Mouse (Mus musculus) heart, adult 18-20 months (tissue): ENCODE results near the gene Cmtm2a. TPM values are rescaled to one million over a fixed set of nuclear protein-coding genes. Genes with fewer than 3 reads are reported as not detected.
"Not testable (repeated sequence)": the region's sequence is repeated elsewhere in the genome, so short reads cannot be mapped to it uniquely, and the experiment has no call there.

Experiments
- DNase-seq, 2 experiments: peaks; one replicate each; pipeline ENCODE4 v3.0.0; 2021 to 2022; ENCODE audit warnings: mixed read lengths in 1 of 2
- total RNA-seq, 2 experiments: library from RNA; stranded (reverse); gene quantifications; 2 replicates each; pipeline ENCODE4 v1.2.3; 2021

Gene Cmtm2a
- total RNA-seq, 2 experiments from 2014 or later, result not detected

DNA sequence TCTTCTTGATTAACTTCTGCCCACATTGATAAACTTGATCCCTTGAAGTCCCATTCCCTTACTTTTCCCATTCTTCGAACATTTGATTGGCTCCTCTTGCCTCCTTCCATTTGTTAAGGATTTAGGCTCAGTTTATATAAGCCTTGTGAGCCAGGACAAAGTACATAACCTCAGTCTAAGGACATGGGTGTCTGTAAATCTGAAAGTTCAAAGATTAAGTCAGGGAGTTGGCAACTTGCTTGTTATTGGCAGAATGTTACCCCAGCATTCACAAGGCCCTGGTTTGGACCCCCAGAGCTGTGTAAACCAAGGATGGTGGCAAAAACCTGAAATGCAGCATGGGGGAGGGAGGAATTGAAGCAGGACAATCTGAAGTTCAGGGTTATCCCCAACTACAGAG, 1.4 kb upstream of the Cmtm2a start:
- no peak for DNase-seq

- DNase-seq, result no peak
Measured at GRCm38 (mm10) chr8:104268937-104269440, 24.0 kb downstream of the Cmtm2a start.

DNA sequence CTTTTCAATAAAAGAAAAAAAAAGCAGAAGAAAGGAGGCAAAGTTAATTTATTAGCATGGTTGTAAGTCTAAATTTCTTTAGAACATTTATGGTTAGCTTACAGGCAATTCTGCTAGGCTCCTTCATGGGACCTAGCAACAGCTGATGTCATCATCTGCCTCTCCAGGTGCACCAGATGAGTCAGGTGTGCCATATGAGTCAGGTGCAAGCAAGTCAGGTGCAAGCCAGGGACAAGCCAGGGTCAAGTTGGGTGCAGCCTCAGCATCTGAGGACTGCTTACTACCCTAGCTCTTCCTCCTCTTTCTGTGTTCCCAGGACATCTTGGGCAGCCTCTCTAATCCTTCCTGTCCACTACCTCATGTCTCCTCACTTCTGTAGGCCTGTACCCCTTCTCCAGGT, 24.6 kb downstream of the Cmtm2a start:
- DNase-seq, result no peak

- not testable (repeated sequence) for DNase-seq
Measured at GRCm38 (mm10) chr8:104264271-104264935, 28.6 kb downstream of the Cmtm2a start.

DNA sequence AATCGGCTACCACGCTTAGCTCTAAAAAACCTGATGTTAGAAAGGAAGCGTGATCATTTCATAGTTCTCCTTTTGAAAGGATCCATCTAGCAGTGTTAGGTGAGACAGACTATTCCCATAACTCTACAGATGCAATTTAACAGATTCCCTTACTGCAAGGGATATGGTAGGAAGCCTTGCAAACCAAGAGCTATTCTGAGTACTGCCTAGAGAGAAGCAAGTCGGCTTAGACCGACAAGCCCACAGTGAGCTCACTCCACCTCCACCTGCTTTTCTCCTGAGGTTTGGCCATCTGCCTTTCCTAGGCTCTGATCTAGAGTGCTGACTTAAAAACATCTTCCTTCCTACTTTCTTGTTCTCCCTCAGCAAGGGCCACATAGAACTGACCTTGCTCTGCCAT, 31.2 kb downstream of the Cmtm2a start:
- not testable (repeated sequence) for DNase-seq

GRCm38 (mm10) chr8:104253016-104253415, 40.0 kb downstream of the Cmtm2a start:
- no peak for DNase-seq

DNA sequence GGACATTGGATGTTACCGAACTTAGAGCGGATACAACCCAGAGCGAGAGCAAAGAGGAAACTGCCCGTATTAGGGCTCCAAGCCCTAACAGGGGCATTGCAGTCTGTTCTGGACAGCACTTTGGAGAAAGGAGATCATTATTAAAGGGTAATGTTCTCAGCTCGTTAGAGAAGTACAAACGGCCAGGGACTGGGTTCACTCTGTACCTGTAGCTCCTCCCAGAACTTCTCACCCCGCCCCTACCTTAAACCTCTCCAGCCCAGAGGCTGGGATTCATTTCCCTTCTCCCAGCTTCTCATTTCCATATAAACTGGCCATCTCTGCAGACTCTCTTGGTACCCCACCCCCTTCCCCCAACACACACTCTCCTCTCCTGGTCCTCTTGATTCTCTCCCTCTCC, 41.5 kb downstream of the Cmtm2a start:
- no peak for DNase-seq

DNA sequence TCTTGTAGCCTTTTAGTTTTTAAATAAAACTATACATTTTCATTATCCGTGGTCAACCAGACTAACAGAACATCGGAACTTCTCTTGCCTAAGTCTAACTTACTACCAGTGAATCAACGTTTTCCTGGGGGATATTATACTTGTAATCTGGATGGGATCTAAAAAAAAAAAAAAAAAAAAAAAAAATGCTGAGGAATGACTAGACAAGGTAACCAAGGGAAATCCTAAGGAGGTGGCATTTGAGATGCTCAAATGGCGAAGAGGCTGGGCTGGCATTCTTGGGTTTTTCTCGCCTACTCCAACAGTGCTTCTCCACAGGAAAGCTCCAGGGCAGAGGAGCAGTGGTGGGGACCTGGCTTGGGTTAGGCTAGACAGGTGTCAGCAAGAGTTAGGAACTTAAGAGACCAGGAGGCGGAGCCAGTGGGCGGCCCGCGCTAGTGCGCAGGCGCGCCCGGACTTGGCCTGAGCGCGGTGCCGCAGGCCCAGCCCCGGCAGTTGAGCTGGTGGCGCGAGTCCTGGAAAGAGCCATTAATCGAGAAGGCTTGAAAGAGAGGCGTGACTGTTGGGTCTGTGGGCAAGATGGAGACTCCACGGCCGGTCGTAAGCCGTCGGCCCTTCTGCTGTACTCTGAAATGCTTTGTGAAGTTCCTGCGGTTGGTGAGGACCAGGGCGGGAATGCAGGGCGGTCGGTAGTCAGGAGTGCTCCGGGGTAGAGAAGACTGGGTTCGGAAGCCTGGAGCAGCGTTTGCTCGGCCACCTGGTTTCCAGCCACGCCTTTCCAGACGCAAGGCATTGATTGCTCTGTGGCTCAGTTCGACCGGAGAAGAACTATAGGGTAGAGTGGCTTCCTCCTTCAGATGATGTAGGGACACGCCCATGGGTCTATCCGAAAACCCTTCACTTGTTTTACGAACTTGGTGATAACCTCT, 42.3 kb downstream of the Cmtm2a start, which contains the start of gene Cklf:
Gene Cklf (plus strand): TSS at position 423 of the 929 bp plus-strand sequence.
- DNase-seq, result peak; percentile 90 to 92

- DNase-seq, result no peak
Measured at GRCm38 (mm10) chr8:104249442-104249996, 43.5 kb downstream of the Cmtm2a start.

DNA sequence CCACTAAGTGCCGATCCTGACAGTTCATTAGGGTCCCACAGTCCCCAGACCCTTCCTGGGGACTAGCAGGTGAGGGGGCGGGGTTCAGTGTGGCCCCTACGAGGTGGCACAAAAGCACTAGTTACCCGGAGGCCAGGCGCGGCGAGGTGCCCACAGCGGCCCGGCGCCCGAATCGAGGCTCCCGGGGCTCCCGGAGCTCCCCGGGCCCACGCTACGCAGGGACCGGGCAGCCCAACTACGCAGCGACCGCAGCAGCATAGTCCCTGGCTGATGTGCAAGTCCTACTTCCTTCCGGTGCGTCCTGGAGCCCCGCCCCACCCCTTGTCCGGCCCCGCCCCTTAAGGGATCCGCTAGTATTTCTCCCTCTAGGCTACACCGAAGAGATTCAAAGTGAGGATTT, 44.7 kb downstream of the Cmtm2a start, which contains the start of gene Tk2:
Gene Tk2 (minus strand): TSS at position 283 of the 400 bp plus-strand sequence.
- DNase-seq, result peak; percentile 82 to 86

DNA sequence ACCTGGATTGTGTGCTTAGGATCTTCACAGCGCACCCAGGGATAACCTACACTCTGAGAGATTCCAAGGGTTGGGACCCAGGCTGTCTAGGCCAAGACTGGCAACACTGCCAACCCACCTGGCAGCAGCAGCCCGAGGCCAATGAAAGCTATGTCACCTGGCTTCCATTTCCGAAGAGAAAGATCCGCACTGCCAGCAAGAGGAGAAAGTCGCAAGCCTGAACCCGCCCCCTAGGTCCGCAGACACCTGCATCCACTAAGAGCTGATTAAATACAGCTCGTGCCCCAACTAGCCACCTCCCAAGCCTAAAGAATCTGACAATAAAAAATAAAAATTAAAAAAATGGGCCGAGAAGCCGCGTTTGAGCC, 45.1 kb downstream of the Cmtm2a start:
- DNase-seq, result peak; percentile 7 to 35

DNA sequence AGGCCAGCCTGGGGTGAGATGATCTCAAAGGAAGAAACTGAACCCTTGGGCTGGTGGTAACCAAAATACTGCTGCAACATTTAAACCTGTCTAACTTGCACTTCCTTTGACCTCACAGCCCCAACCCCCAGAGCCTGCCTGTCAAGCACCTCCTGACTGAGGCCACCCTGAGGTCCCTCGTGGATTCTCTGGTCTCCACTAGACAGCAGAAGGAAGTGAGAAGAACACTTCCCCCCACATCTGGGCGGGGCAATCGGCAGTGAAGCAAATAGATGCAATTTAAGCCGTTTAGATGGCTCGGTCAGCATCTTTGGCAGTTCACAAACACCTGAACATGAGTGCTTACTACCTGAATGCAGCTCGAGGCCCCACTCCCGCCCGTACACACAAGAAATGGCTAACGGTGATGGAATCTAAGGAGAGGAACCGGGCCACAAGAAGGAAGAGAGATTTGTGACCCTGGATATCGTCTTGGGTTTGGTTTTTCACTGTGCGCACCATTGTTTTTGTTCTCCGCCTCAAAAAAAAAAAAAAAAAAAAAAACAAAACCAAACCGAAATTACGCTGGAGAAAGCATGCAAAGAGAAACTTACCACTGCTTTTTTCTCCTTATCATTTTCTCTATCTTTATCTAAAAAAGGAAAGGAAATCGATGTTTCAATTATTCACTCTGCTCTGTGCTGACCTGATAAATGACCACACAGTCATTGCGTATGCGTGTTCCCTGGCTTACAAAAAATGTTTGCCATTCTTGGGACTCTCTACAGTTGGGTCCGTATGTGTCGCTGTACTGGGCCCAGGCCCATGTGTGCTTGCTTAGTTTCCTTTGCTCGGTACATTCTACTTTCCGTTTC, 45.7 kb downstream of the Cmtm2a start:
- DNase-seq, result peak; percentile 51 to 73

DNA sequence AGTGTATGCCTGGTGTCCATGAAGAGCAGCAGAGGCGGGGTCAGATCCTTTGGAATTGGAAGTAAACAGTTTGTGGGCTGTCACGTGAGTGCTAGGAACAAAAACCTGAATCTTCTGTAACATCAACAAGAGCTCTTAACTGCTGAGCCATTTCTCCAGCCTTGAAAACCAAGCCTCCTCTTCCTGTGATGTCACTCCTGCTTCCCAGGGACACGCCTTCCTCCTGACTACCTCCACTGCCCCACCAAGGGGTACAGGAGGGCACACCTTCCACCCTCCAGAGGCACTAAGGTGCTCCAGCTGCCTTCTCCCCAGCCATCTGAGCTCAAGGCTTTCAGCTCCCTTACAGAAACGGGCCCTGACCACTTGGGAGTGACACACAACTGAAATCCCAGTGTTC, 46.4 kb downstream of the Cmtm2a start:
- DNase-seq, result no peak

DNA sequence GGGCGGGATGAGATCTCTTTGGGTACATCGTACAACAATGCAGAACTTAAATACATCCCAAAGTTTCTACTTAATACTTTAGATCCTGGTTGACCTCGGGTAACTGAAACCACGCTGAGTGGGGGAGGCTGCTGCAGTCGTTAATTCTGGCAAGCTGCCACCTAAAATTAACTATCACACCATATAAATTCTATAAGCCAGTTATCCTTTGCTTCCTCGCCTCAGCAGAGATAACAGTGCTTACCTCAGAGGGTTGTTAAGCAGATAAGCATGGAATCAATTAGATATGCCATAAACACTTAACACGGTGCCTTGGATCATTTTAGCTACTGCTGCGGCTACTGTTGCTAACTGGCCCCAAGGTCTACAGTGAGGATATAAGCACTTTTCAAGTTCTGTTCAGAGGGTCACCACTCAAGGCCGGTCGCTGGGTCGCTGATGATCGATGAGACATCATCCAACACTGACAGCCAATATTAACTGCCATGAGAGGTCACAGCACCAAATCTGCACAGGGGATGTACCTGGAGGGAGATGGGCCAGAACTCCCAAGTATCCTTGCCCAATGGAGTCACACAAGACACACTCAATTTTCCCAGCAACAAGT, 50.8 kb downstream of the Cmtm2a start:
- DNase-seq, result no peak

DNA sequence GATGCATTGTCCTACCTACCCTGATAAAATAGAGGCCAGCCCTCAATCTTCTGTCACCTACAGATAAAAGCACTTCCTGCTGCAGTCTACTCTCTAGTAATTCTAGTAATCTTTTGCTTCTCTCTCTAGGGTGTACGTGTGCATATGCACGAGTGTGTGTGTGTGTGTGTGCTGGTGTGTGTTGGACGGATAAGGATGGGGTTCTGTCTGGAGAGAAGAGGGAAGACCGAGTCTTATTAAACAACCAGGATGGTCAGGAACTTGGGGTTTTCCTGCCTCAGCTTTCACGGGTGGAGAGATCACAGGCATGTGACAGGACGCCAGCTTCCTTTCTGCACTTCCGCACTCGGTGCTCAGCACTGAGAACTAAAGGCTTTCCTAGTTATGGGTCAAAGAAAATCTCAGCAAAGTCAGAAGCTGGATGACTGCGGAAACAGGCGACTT, 53.5 kb downstream of the Cmtm2a start:
- DNase-seq, result peak in 1 of 2 experiments; percentile 52

- DNase-seq, result no peak
Measured at GRCm38 (mm10) chr8:104234573-104234972, 58.4 kb downstream of the Cmtm2a start.

GRCm38 (mm10) chr8:104232919-104233318, 60.1 kb downstream of the Cmtm2a start:
- DNase-seq, result peak in 1 of 2 experiments; percentile 24

DNA sequence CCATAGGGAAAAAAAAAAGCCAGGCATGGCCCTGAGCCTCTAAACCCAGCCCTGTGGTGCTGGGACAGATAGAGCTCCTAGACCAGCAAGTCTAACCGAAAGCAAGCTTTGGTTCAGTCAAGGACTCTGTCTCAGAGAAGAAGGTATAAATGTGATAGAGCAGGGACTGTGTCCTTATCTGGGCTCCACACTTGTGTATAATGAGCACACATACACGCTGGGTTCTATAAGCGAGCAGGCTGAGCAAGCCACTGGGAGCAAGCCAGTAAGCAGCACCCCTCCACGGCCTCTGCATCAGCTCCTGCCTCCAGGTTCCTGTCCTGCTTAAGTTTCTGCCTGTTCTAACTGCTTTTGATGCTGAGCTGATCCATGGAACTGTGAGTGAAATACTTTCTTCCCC, 60.9 kb downstream of the Cmtm2a start:
- DNase-seq, result no peak
